Mouse (Mus musculus): ENCODE data around the gene Ppara. TPM values are rescaled to one million over a fixed set of nuclear protein-coding genes. Genes with fewer than 3 reads are reported as not detected.

The Ppara gene
- polyA plus RNA-seq, 1 experiment: 0.25 TPM

GRCm38 (mm10) chr15:85845071-85845470 is 110.3 kb downstream of the Ppara start:
- TF ChIP-seq POLR2A (IDR thresholded peaks at IDR 0.05; ENCODE audit: low read depth, low read length) (no peak), CTCF (IDR thresholded peaks at IDR 0.05; ENCODE audit: borderline replicate concordance, insufficient read depth, low read length) (no peak)
- no peak overlapping the region for H3K4me3 ChIP-seq (ENCODE audit: insufficient read depth, low read length)
- no peaks in the 10 kb centered on the region for H3K4me1 ChIP-seq (ENCODE audit: control insufficient read depth, insufficient read depth, low read length)
- H3K27ac ChIP-seq (ENCODE audit: insufficient read depth, low read length): no peak overlapping the region

- Histone ChIP-seq H3K4me1 (ENCODE audit: control insufficient read depth, insufficient read depth, low read length) (no peaks in the 10 kb centered on the region), H3K4me3 (ENCODE audit: insufficient read depth, low read length) (no peak overlapping the region), H3K27ac (ENCODE audit: insufficient read depth, low read length) (no peak overlapping the region)
- TF ChIP-seq CTCF (IDR thresholded peaks at IDR 0.05; ENCODE audit: borderline replicate concordance, insufficient read depth, low read length) (no peak), POLR2A (IDR thresholded peaks at IDR 0.05; ENCODE audit: low read depth, low read length) (no peak)
Observed at GRCm38 (mm10) chr15:85851656-85852392, 117.0 kb downstream of the Ppara start.

Other genes with a start within 250 kb of the Ppara start
- not detected in 2 replicates for gene 7530416G11Rik, start 231.8 kb upstream of the Ppara start, polyA plus RNA-seq (2011; ENCODE audit: insufficient read length, low read depth, missing spikeins)
- gene Wnt7b, start 152.5 kb upstream of the Ppara start, polyA plus RNA-seq (2011; ENCODE audit: insufficient read length, low read depth, missing spikeins): not detected in 2 replicates
- 17.0 and 20.9 TPM in 2 replicates for gene Cdpf1, start 76.7 kb downstream of the Ppara start, polyA plus RNA-seq (2011; ENCODE audit: insufficient read length, low read depth, missing spikeins)
- 0.18 and 0.47 TPM in 2 replicates for gene Pkdrej, start 86.8 kb downstream of the Ppara start, polyA plus RNA-seq (2011; ENCODE audit: insufficient read length, low read depth, missing spikeins)
- 4.9 and 5.0 TPM in 2 replicates for gene Ttc38, start 97.3 kb downstream of the Ppara start, polyA plus RNA-seq (2011; ENCODE audit: insufficient read length, low read depth, missing spikeins)
- gene Gtse1, start 124.8 kb downstream of the Ppara start, polyA plus RNA-seq (2011; ENCODE audit: insufficient read length, low read depth, missing spikeins): 34.8 and 40.9 TPM in 2 replicates
- 16.6 and 20.0 TPM in 2 replicates for gene Trmu, start 144.3 kb downstream of the Ppara start, polyA plus RNA-seq (2011; ENCODE audit: insufficient read length, low read depth, missing spikeins)